Mouse (Mus musculus): ENCODE results near the gene Bcl2a1b.
"Not testable (repeated sequence)": the region's sequence is repeated elsewhere in the genome, so short reads cannot be mapped to it uniquely, and the experiment has no call there.

Gene Bcl2a1b

DNA sequence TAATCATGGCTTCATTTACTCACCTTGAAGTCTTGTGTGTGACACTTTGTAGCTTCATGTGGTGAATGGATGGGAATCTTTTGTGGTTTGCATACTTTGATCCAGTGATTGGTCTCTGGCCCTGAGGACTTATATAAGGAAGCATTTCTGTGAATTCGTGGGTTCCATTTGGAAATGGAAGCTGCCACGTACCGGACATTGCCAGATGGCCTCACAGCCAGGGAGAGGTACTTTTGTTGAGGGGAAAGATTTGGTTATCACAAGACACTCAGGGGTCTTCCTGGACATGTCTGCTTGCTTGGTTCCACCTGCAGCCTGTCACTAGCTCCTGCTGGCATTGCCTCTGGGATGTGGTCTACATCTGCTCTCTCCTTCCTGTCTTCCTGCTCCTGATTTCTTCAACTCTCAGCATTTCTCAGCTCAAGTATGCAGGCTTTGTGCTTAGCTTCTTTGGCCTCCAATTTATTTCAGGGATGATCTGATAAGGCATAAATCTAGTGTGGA lies 41.6 kb downstream of the Bcl2a1b start:
- not testable (repeated sequence) for DNase-seq (ENCODE audit: low spot score)

DNA sequence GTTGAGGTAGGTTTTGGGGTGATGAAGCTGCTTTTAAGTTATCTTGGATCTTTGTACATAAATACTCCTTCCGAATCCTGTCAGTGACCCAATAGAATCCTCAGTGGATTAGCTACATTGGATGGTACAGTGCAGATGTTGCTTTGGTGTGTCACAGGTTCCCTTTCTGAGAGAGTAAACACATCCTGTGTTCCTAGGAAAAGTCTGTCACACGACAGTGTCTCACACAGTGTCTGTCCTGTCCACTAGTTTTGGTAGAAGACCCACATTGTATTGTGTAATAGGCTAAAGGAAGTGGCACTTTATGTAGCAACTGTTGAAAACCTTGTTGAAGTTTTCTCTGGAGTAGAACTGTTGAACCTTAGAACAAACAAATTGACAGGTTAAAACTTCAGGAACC lies 54.4 kb downstream of the Bcl2a1b start:
- DNase-seq (ENCODE audit: low spot score): no peak

DNA sequence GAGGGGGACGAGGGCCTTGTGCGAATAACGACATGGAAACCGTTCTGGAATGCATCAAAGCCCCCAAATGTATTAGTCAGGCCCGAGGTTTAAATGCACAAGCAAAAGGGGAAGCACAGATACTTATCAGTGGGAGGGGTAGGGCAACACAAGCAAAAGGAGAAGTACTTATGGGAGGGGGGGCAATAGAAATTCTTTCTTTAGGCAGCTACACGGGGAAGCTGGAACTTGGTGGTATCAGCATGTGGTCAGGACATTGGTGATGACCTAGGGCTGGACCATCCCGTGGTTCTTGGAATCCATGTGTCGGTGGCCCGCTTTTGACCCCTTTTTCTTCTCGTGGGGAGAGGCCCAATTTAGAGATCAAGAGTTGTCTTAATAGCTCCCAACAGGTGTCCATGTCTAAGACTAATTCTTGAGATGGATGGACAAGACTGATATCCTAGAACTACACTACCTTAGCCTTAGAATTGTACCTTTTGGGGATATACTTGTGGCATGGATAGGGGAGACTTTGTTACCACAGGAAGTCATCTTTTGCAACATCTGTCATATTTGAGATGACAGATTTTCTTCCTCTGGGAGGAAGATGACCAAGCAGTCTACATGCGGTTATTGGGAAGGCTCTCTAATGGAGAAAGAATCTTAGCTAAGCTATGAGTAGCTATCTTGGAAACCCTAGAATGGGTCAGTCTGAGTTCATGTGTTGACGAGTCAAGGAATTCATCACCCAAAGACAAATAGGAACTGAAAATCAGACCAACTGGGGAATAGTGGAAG lies 57.7 kb downstream of the Bcl2a1b start:
- DNase-seq (ENCODE audit: low spot score): no peak

Data from layer of hippocampus, adult 9-10 months (tissue).